Mouse (Mus musculus) heart, embryonic 16.5 days (tissue): ENCODE data around the gene Klrb1a. TPM values are rescaled to one million over a fixed set of nuclear protein-coding genes. Genes with fewer than 3 reads are reported as not detected.

Source experiments
- ATAC-seq: fragments of 200-750 bp; cut with Nextera tagmentation; replicated peaks from 2 replicates; pipeline ENCODE4 v1.8.0; 2017; ENCODE audit warnings: moderate number of reproducible peaks; ENCODE audit not compliant: insufficient read depth, low FRiP score; ENCODE audit errors: extremely low read depth
- H3K27ac ChIP-seq: fragments of 300-500 bp; sonication (generic); 2 replicates; pipeline ENCODE4 v1.5.1; 2014; ENCODE audit warnings: mild to moderate bottlenecking, low read length, control low read depth, moderate library complexity
- H3K27me3 ChIP-seq: fragments of 300-500 bp; sonication (generic); 2 replicates; pipeline ENCODE4 v1.6.1; 2014; ENCODE audit warnings: low read length, mixed read lengths; ENCODE audit not compliant: control insufficient read depth, insufficient read depth
- H3K36me3 ChIP-seq: fragments of 300-500 bp; sonication (generic); 2 replicates; pipeline ENCODE4 v1.6.1; 2014; ENCODE audit not compliant: control insufficient read depth, insufficient read depth
- H3K4me1 ChIP-seq: fragments of 300-500 bp; sonication (generic); 2 replicates; pipeline ENCODE4 v1.6.1; 2014; ENCODE audit warnings: low read length, mixed read lengths; ENCODE audit not compliant: control insufficient read depth, insufficient read depth
- H3K4me2 ChIP-seq: fragments of 300-500 bp; sonication (generic); 2 replicates; pipeline ENCODE4 v1.6.1; 2014; ENCODE audit warnings: low read depth, mild to moderate bottlenecking, control low read depth, low read length
- H3K4me3 ChIP-seq: fragments of 300-500 bp; sonication (generic); 2 replicates; pipeline ENCODE4 v1.5.1; 2014; ENCODE audit warnings: mild to moderate bottlenecking, control low read depth, low read length
- H3K9ac ChIP-seq: fragments of 300-500 bp; sonication (generic); 2 replicates; pipeline ENCODE4 v1.6.1; 2014; ENCODE audit warnings: low read length, control low read depth
- H3K9me3 ChIP-seq: fragments of 300-500 bp; sonication (generic); replicated peaks from 2 replicates; pipeline ENCODE4 v1.6.1; 2016; ENCODE audit warnings: low read length; ENCODE audit not compliant: control insufficient read depth
- WGBS: fragments of 180-500 bp; shearing (Covaris S2); extraction: QIAGEN DNeasy Blood & Tissue Kit; methylation state at CpG from one replicate; pipeline ENCODE4 v1.1.7; 2014; 5-methylcytosine and 5-hydroxymethylcytosine counted together
- polyA plus RNA-seq: library from polyadenylated mRNA; unstranded; fragments of >200 nt; fragmentation: Nextera tagmentation; extraction: Ambion mirVana; gene quantifications from 2 replicates; pipeline ENCODE4 v1.2.1, GENCODE M21; 2015

Gene Klrb1a
- polyA plus RNA-seq, 1 experiment from 2014 or later: 0.17 TPM

DNA sequence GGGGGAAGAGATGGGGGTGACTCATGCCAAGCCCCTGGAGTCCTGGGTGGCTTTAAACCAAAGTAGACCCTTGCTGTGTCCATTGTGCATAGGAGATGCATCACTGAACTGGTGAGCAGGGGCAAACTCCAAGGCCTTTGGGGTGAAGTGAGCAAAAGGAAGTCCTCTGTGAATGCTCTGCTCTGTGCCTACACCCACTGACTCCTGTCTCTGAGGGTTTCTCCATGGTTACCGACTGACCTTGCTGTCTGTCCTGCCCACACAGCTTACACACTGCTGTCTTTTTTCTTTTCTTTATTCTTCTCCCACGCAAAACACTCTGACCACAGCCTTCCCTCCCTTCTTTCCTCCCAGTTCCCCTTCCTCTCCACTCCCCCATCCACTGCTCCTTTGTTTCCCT, 600 bp downstream of the Klrb1a start:
- Histone ChIP-seq H3K9me3 (no peaks in the 10 kb centered on the region), H3K4me3 (no peak overlapping the region), H3K27me3 (no peaks in the 10 kb centered on the region), H3K4me1 (no peaks in the 10 kb centered on the region), H3K36me3 (no peaks in the 10 kb centered on the region), H3K4me2 (no peak overlapping the region), H3K27ac (no peak overlapping the region), H3K9ac (no peak overlapping the region)
- WGBS: 54% methylated on average over 2 of the region's 2 CpGs
- ATAC-seq: no peak; the same call in 1 of the 2 replicates

DNA sequence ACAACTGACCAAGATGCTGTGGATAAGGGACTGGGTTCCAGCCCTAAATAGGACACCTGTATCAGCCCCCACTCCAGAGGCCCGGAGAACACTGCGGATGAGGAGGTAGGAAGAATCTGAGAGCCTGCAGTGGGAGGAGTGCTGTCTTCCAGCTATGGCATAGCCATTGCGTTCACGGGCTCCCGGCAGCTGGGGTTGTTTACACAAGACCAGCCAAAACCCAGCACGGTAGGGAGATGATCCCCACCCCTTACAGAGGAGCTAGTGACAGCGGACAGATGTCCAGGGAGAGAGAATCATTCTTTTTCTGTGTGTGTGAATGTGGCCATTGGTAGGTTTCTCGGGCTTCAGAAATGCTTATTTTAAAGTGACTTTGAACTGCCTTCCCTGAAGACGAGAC, 17.0 kb downstream of the Klrb1a start:
- Histone ChIP-seq H3K9ac (no peak overlapping the region), H3K36me3 (no peaks in the 10 kb centered on the region), H3K27me3 (no peaks in the 10 kb centered on the region), H3K27ac (no peak overlapping the region), H3K4me3 (no peak overlapping the region), H3K4me1 (no peaks in the 10 kb centered on the region), H3K9me3 (no peaks in the 10 kb centered on the region), H3K4me2 (no peak overlapping the region)
- 47% methylated on average over 9 of the region's 9 CpGs for WGBS
- ATAC-seq: no peak

- Histone ChIP-seq H3K36me3 (no peaks in the 10 kb centered on the region), H3K4me1 (no peaks in the 10 kb centered on the region), H3K4me3 (no peak overlapping the region), H3K27ac (no peak overlapping the region), H3K27me3 (no peaks in the 10 kb centered on the region), H3K9ac (no peak overlapping the region), H3K4me2 (no peak overlapping the region), H3K9me3 (no peaks in the 10 kb centered on the region)
- ATAC-seq: no peak
- WGBS: 29% methylated on average over 5 of the region's 5 CpGs
These were observed 18.8 kb downstream of the Klrb1a start for GRCm38 (mm10) chr6:128604512-128604911.

GRCm38 (mm10) chr6:128602463-128603201, 20.7 kb downstream of the Klrb1a start:
- Histone ChIP-seq H3K36me3 (no peaks in the 10 kb centered on the region), H3K4me3 (no peak overlapping the region), H3K4me2 (no peak overlapping the region), H3K9me3 (no peaks in the 10 kb centered on the region), H3K27ac (no peak overlapping the region), H3K4me1 (no peaks in the 10 kb centered on the region), H3K9ac (no peak overlapping the region), H3K27me3 (no peaks in the 10 kb centered on the region)
- 65% methylated on average over 10 of the region's 10 CpGs for WGBS
- ATAC-seq: no peak

GRCm38 (mm10) chr6:128602026-128602425, 21.3 kb downstream of the Klrb1a start:
- H3K36me3 ChIP-seq: no peaks in the 10 kb centered on the region
- no peak overlapping the region for H3K27ac ChIP-seq
- H3K9me3 ChIP-seq: no peaks in the 10 kb centered on the region
- ATAC-seq: no peak
- H3K4me1 ChIP-seq: no peaks in the 10 kb centered on the region
- no peak overlapping the region for H3K4me2 ChIP-seq
- H3K4me3 ChIP-seq: no peak overlapping the region
- H3K27me3 ChIP-seq: no peaks in the 10 kb centered on the region
- 48% methylated on average over 3 of the region's 3 CpGs for WGBS
- H3K9ac ChIP-seq: no peak overlapping the region

GRCm38 (mm10) chr6:128599555-128599954, 23.8 kb downstream of the Klrb1a start:
- H3K27me3 ChIP-seq: no peaks in the 10 kb centered on the region
- no peak for ATAC-seq
- no peaks in the 10 kb centered on the region for H3K9me3 ChIP-seq
- no peaks in the 10 kb centered on the region for H3K36me3 ChIP-seq
- H3K4me2 ChIP-seq: no peak overlapping the region
- WGBS: 58% methylated on average over 4 of the region's 4 CpGs
- H3K9ac ChIP-seq: no peak overlapping the region
- no peak overlapping the region for H3K4me3 ChIP-seq
- H3K4me1 ChIP-seq: no peaks in the 10 kb centered on the region
- no peak overlapping the region for H3K27ac ChIP-seq

- no peaks in the 10 kb centered on the region for H3K27me3 ChIP-seq
- no peak overlapping the region for H3K4me3 ChIP-seq
- no peak overlapping the region for H3K4me2 ChIP-seq
- H3K36me3 ChIP-seq: no peaks in the 10 kb centered on the region
- ATAC-seq: no peak
- no peak overlapping the region for H3K27ac ChIP-seq
- H3K9me3 ChIP-seq: no peaks in the 10 kb centered on the region
- 62% methylated on average over 2 of the region's 2 CpGs for WGBS
- no peak overlapping the region for H3K9ac ChIP-seq
- H3K4me1 ChIP-seq: no peaks in the 10 kb centered on the region
These were observed 24.9 kb downstream of the Klrb1a start for GRCm38 (mm10) chr6:128598256-128599047.

GRCm38 (mm10) chr6:128597121-128597522, 26.2 kb downstream of the Klrb1a start:
- no peaks in the 10 kb centered on the region for H3K27me3 ChIP-seq
- H3K4me3 ChIP-seq: no peak overlapping the region
- WGBS: 50% methylated on average over 9 of the region's 9 CpGs
- no peaks in the 10 kb centered on the region for H3K36me3 ChIP-seq
- no peaks in the 10 kb centered on the region for H3K9me3 ChIP-seq
- H3K4me2 ChIP-seq: peak overlapping the region; percentile 41
- ATAC-seq: peak; percentile 58; the same call in 1 of the 2 replicates
- no peak overlapping the region for H3K9ac ChIP-seq
- H3K27ac ChIP-seq: no peak overlapping the region
- no peaks in the 10 kb centered on the region for H3K4me1 ChIP-seq

DNA sequence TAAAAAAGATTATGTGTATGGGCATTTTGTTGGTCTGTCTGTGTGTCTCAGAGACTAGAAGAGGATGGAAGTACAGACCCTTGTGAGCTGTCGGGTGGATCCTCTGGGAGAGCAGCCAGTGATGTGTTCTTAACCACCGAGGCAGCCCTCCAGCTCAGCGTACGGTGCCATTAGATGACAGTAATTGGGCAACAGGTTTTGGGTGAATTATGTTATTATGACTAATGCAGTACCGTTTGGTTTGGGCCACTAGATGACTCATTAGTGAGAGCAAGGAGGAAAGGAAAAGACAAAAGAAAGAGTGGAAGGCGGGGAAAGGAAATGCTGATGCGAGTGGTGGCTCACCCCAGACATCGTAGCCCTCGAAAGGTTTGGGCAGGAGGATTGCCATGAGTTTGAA, 28.7 kb downstream of the Klrb1a start:
- no peak overlapping the region for H3K9ac ChIP-seq
- H3K4me3 ChIP-seq: no peak overlapping the region
- H3K36me3 ChIP-seq: no peaks in the 10 kb centered on the region
- no peak overlapping the region for H3K4me2 ChIP-seq
- H3K4me1 ChIP-seq: no peaks in the 10 kb centered on the region
- WGBS: 76% methylated on average over 9 of the region's 9 CpGs
- H3K27me3 ChIP-seq: no peaks in the 10 kb centered on the region
- no peak for ATAC-seq
- H3K9me3 ChIP-seq: no peaks in the 10 kb centered on the region
- no peak overlapping the region for H3K27ac ChIP-seq
